Mouse (Mus musculus) hindbrain, postnatal 0 days (tissue): ENCODE measurements at regions not wholly inside any gene's neighbourhood (a gene's known extent, or its start where the extent isn't known, plus 50 kb on each side); places are given as distances from the start of the nearest gene placed in this dataset.
A peak's percentile ranks its signal among the peaks of the same experiment; 100 is the strongest.

Source experiments
- ATAC-seq: fragments of 200-750 bp; cut with Nextera tagmentation; 2 replicates; pipeline ENCODE4 v1.8.0; 2017; ENCODE audit warnings: mild to moderate bottlenecking, moderate TSS enrichment, moderate library complexity
- DNase-seq: peaks from one replicate; pipeline ENCODE4 v3.0.0-alpha.2; 2015; ENCODE audit warnings: low spot score
- H3K27ac ChIP-seq: fragments of 300-500 bp; sonication (generic); 2 replicates; pipeline ENCODE4 v1.5.1; 2014; ENCODE audit warnings: mild to moderate bottlenecking
- H3K27me3 ChIP-seq: fragments of 300-500 bp; sonication (generic); 2 replicates; pipeline ENCODE4 v1.6.1; 2014; ENCODE audit warnings: low read length, mixed read lengths; ENCODE audit not compliant: insufficient read depth
- H3K36me3 ChIP-seq: fragments of 300-500 bp; sonication (generic); 2 replicates; pipeline ENCODE4 v1.6.1; 2014; ENCODE audit warnings: low read length, mixed read lengths; ENCODE audit not compliant: insufficient read depth
- H3K4me1 ChIP-seq: fragments of 300-500 bp; sonication (generic); 2 replicates; pipeline ENCODE4 v1.6.1; 2014; ENCODE audit warnings: antibody characterized with exemption, low read length, mixed read lengths; ENCODE audit not compliant: insufficient read depth
- H3K4me2 ChIP-seq: fragments of 300-500 bp; sonication (generic); 2 replicates; pipeline ENCODE4 v1.6.1; 2014; ENCODE audit warnings: low read depth, mild to moderate bottlenecking, low read length, moderate library complexity, mixed read lengths
- H3K4me3 ChIP-seq: fragments of 300-500 bp; sonication (generic); 2 replicates; pipeline ENCODE4 v1.5.1; 2014; ENCODE audit warnings: low read length
- H3K9ac ChIP-seq: fragments of 300-500 bp; sonication (generic); replicated peaks from 2 replicates; pipeline ENCODE4 v1.6.1; 2014; ENCODE audit warnings: mild to moderate bottlenecking, low read length, moderate library complexity, mixed read lengths
- H3K9me3 ChIP-seq: fragments of 300-500 bp; sonication (generic); 2 replicates; pipeline ENCODE4 v1.6.1; 2016; ENCODE audit warnings: low read length, mixed read lengths
- CTCF ChIP-seq: IDR thresholded peaks from 2 replicates; pipeline ENCODE4 v1.5.1; 2016; ENCODE audit warnings: antibody characterized with exemption, control low read depth, low read depth
- WGBS: fragments of 180-500 bp; shearing (Covaris S2); extraction: QIAGEN DNeasy Blood & Tissue Kit; methylation state at CpG from one replicate; pipeline ENCODE4 v1.1.7; 2014; 5-methylcytosine and 5-hydroxymethylcytosine counted together

- peak; percentile 54 for TF ChIP-seq CTCF
- WGBS, result 22% methylated on average over 16 of the region's 16 CpGs
- ATAC-seq (peak; percentile 82), DNase-seq (peak; percentile 40)
- no peak overlapping the region; the same call in 1 of the 2 replicates for H3K9ac ChIP-seq
- H3K36me3 ChIP-seq, result no peaks in the 10 kb centered on the region
- H3K9me3 ChIP-seq, result no peaks in the 10 kb centered on the region
- no peaks in the 10 kb centered on the region for H3K4me1 ChIP-seq
- H3K27ac ChIP-seq, result peak overlapping the region; percentile 79
- 0 out of 2 replicates have a peak overlapping the region, but pooled peaks have one; percentile 7 for H3K4me3 ChIP-seq
- no peaks in the 10 kb centered on the region for H3K27me3 ChIP-seq
- peak overlapping the region; percentile 42 for H3K4me2 ChIP-seq
Observed at GRCm38 (mm10) chrX:166661043-166661718, 75.7 kb upstream of the Egfl6 start.

- DNase-seq (peak; percentile 88), ATAC-seq (peak; percentile 19; the same call in 1 of the 2 replicates)
- 23% methylated on average over 6 of the region's 6 CpGs for WGBS
- no peaks in the 10 kb centered on the region for H3K9me3 ChIP-seq
- H3K4me2 ChIP-seq, result no peak overlapping the region
- peak overlapping the region; percentile 79; the same call in 1 of the 2 replicates for H3K27ac ChIP-seq
- H3K9ac ChIP-seq, result no peak overlapping the region; the same call in 1 of the 2 replicates
- peak; percentile 76 for TF ChIP-seq CTCF
- H3K4me3 ChIP-seq, result 0 out of 2 replicates have a peak overlapping the region, but pooled peaks have one; percentile 7
- no peaks in the 10 kb centered on the region for H3K4me1 ChIP-seq
- H3K27me3 ChIP-seq, result no peaks in the 10 kb centered on the region
- no peaks in the 10 kb centered on the region for H3K36me3 ChIP-seq
Observed at GRCm38 (mm10) chrX:166660715-166661042, 75.2 kb upstream of the Egfl6 start.

GRCm38 (mm10) chrX:166652400-166652799 is 66.9 kb upstream of the Egfl6 start:
- H3K36me3 ChIP-seq, result no peaks in the 10 kb centered on the region
- no peaks in the 10 kb centered on the region for H3K4me1 ChIP-seq
- TF ChIP-seq CTCF, result peak; percentile 85
- no peak overlapping the region for H3K9ac ChIP-seq
- H3K4me3 ChIP-seq, result no peak overlapping the region
- no peak overlapping the region for H3K4me2 ChIP-seq
- peak; percentile 70 for DNase-seq
- H3K27me3 ChIP-seq, result no peaks in the 10 kb centered on the region
- WGBS, result 64% methylated on average over 3 of the region's 3 CpGs
- no peaks in the 10 kb centered on the region for H3K9me3 ChIP-seq
- no peak overlapping the region for H3K27ac ChIP-seq
- no peak for ATAC-seq

- no peak overlapping the region for H3K4me3 ChIP-seq
- H3K9me3 ChIP-seq, result no peaks in the 10 kb centered on the region
- H3K27me3 ChIP-seq, result no peaks in the 10 kb centered on the region
- no peaks in the 10 kb centered on the region for H3K36me3 ChIP-seq
- DNase-seq, result no peak
- peak; percentile 63; the same call in 1 of the 2 replicates for ATAC-seq
- no peak overlapping the region for H3K9ac ChIP-seq
- H3K27ac ChIP-seq, result no peak overlapping the region
- 56% methylated on average over 7 of the region's 7 CpGs for WGBS
- TF ChIP-seq CTCF, result no peak
- H3K4me2 ChIP-seq, result peak overlapping the region; percentile 27; the same call in 1 of the 2 replicates
- H3K4me1 ChIP-seq, result no peaks in the 10 kb centered on the region
Observed at GRCm38 (mm10) chrX:166645713-166646112, 60.2 kb upstream of the Egfl6 start.

GRCm38 (mm10) chrX:166641256-166641655 is 55.7 kb upstream of the Egfl6 start:
- Histone ChIP-seq H3K9ac (no peak overlapping the region), H3K36me3 (no peaks in the 10 kb centered on the region), H3K27me3 (no peaks in the 10 kb centered on the region), H3K4me3 (no peak overlapping the region), H3K4me1 (no peaks in the 10 kb centered on the region), H3K4me2 (no peak overlapping the region), H3K27ac (no peak overlapping the region), H3K9me3 (no peaks in the 10 kb centered on the region)
- DNase-seq, result no peak
- WGBS, result 49% methylated on average over 3 of the region's 3 CpGs
- TF ChIP-seq CTCF, result no peak
- ATAC-seq, result no peak

GRCm38 (mm10) chrX:166640258-166640657 is 54.7 kb upstream of the Egfl6 start:
- 74% methylated on average over 1 of the region's 1 CpGs for WGBS
- ATAC-seq, result no peak
- H3K4me3 ChIP-seq, result no peak overlapping the region
- H3K9me3 ChIP-seq, result no peaks in the 10 kb centered on the region
- no peaks in the 10 kb centered on the region for H3K36me3 ChIP-seq
- DNase-seq, result no peak
- H3K9ac ChIP-seq, result no peak overlapping the region
- TF ChIP-seq CTCF, result no peak
- no peak overlapping the region for H3K27ac ChIP-seq
- no peaks in the 10 kb centered on the region for H3K4me1 ChIP-seq
- no peak overlapping the region for H3K4me2 ChIP-seq
- no peaks in the 10 kb centered on the region for H3K27me3 ChIP-seq
